Mouse (Mus musculus) midbrain, postnatal 0 days (tissue): ENCODE measurements around the gene Slc7a8. TPM values are rescaled to one million over a fixed set of nuclear protein-coding genes. Genes with fewer than 3 reads are reported as not detected.

Experiments used
- ATAC-seq: fragments of 200-750 bp; cut with Nextera tagmentation; 2 replicates; pipeline ENCODE4 v1.8.0; 2017; ENCODE audit warnings: moderate number of reproducible peaks, mild to moderate bottlenecking, moderate TSS enrichment, moderate library complexity; ENCODE audit not compliant: low FRiP score
- DNase-seq: peaks from one replicate; pipeline ENCODE4 v3.0.0-alpha.2; 2015; ENCODE audit warnings: low spot score
- H3K27ac ChIP-seq: fragments of 300-500 bp; sonication (generic); 2 replicates; pipeline ENCODE4 v1.5.1; 2014; ENCODE audit warnings: low read depth, mild to moderate bottlenecking, low read length, mixed read lengths
- H3K27me3 ChIP-seq: fragments of 300-500 bp; sonication (generic); 2 replicates; pipeline ENCODE4 v1.6.1; 2014; ENCODE audit warnings: low read length, control low read depth, mixed read lengths; ENCODE audit not compliant: insufficient read depth
- H3K36me3 ChIP-seq: fragments of 300-500 bp; sonication (generic); 2 replicates; pipeline ENCODE4 v1.6.1; 2014; ENCODE audit warnings: low read length, control low read depth, mixed read lengths; ENCODE audit not compliant: insufficient read depth
- H3K4me1 ChIP-seq: fragments of 300-500 bp; sonication (generic); 2 replicates; pipeline ENCODE4 v1.6.1; 2014; ENCODE audit warnings: mild to moderate bottlenecking, control low read depth, antibody characterized with exemption, low read length, mixed read lengths; ENCODE audit not compliant: insufficient read depth
- H3K4me2 ChIP-seq: fragments of 300-500 bp; sonication (generic); 2 replicates; pipeline ENCODE4 v1.6.1; 2014; ENCODE audit warnings: low read depth, mild to moderate bottlenecking, low read length, mixed read lengths; ENCODE audit not compliant: poor library complexity, severe bottlenecking
- H3K4me3 ChIP-seq: fragments of 300-500 bp; sonication (generic); 2 replicates; pipeline ENCODE4 v1.5.1; 2014; ENCODE audit warnings: low read depth, mild to moderate bottlenecking, low read length, moderate library complexity
- H3K9ac ChIP-seq: fragments of 300-500 bp; sonication (generic); replicated peaks from 2 replicates; pipeline ENCODE4 v1.6.1; 2014; ENCODE audit warnings: mild to moderate bottlenecking, low read length, moderate library complexity, mixed read lengths; ENCODE audit not compliant: poor library complexity, severe bottlenecking
- H3K9me3 ChIP-seq: fragments of 300-500 bp; sonication (generic); 2 replicates; pipeline ENCODE4 v1.6.1; 2016; ENCODE audit warnings: low read length, control low read depth
- CTCF ChIP-seq: IDR thresholded peaks from 2 replicates; pipeline ENCODE4 v1.5.1; 2016; ENCODE audit warnings: antibody characterized with exemption, mild to moderate bottlenecking
- WGBS: fragments of 180-500 bp; shearing (Covaris S2); extraction: QIAGEN DNeasy Blood & Tissue Kit; methylation state at CpG from one replicate; pipeline ENCODE4 v1.1.7; 2014; 5-methylcytosine and 5-hydroxymethylcytosine counted together
- polyA plus RNA-seq: library from polyadenylated mRNA; unstranded; fragments of >200 nt; fragmentation: Nextera tagmentation; extraction: Ambion mirVana; gene quantifications from 2 replicates; pipeline ENCODE4 v1.2.1, GENCODE M21; 2015
- total RNA-seq: library from RNA; depleted of rRNA; stranded (reverse); fragments of >200 nt; gene quantifications from 2 replicates; pipeline ENCODE4 v1.2.3, GENCODE M21; 2014

Gene Slc7a8
- total and polyA plus RNA-seq, 2 experiments from 2014 or later, result 9.7 to 11.3 TPM

DNA sequence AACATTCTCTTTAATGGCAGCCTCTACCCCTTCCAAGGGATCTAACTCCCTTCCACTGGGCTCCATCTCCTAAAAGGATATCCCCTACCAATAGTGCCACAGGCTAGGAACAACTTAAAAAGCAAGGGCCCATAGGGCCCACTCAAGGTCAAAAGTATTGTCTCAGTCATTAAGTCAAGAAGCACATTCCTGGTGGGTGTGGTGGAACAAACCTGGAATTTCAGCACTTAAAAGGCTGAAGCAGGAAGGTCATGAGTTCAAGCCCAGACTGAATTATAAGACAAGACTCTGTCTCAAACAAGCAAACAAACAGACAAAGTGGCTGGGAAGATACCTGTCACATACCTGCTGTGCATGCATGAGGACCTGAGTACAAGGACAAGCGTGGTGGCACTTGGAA, 14.2 kb upstream of the Slc7a8 start:
- H3K36me3 ChIP-seq, result no peaks in the 10 kb centered on the region
- H3K4me2 ChIP-seq, result no peak overlapping the region
- no peaks in the 10 kb centered on the region for H3K9me3 ChIP-seq
- TF ChIP-seq CTCF, result no peak
- DNase-seq, result no peak
- no peak overlapping the region for H3K4me3 ChIP-seq
- ATAC-seq, result no peak
- 84% methylated on average over 1 of the region's 1 CpGs for WGBS
- H3K9ac ChIP-seq, result no peak overlapping the region
- H3K27ac ChIP-seq, result no peak overlapping the region
- no peaks in the 10 kb centered on the region for H3K27me3 ChIP-seq
- no peaks in the 10 kb centered on the region for H3K4me1 ChIP-seq

DNA sequence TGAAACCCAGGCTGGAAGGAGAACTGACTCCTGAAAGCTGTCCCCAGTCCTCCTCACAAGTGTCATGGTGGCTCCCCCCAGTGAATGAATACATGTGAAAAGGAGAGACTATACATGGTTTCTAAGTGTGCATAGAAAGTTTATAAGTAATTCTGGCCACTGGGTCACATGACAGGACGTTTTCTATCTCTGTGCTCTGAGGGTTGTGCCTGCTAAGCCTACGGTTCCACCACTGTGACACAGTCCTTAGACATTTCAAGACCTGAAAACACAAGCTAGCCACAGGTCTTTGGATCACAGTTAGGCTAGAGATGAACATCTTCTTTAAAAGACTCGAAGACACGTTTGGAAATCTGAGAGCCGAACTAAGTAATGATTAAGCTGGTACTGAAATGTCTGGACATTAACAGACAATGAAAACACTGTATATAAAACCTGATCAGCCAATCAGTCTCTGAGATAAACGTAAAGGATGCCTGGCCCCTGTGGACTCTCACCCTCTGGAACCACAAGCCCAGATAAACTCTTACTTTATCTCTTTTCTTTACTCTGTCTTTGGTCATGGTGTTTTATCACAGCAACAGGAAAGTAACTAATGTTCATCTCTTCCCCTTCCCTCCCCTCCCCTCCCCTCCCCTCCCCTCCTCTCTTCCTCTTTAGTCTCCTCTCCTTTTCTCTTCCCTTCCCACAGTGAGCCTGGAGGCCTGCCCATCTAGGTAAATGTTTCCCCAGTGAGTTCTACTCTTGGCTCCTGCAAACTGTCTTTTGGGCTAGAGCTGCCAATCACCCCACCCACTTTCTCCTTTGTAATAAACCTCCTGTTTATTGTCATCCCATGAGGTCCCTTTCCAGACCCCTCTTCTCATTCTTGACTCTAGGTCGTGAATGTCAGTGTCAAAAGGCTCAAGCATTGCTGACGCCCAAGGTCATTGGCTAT, 12.4 kb upstream of the Slc7a8 start:
- Histone ChIP-seq H3K4me2 (no peak overlapping the region), H3K9me3 (no peaks in the 10 kb centered on the region), H3K36me3 (no peaks in the 10 kb centered on the region), H3K9ac (no peak overlapping the region), H3K4me3 (no peak overlapping the region), H3K27me3 (no peaks in the 10 kb centered on the region), H3K27ac (no peak overlapping the region), H3K4me1 (no peaks in the 10 kb centered on the region)
- WGBS, result 79% methylated on average over 8 of the region's 8 CpGs
- DNase-seq, result no peak
- TF ChIP-seq CTCF, result no peak
- ATAC-seq, result no peak

DNA sequence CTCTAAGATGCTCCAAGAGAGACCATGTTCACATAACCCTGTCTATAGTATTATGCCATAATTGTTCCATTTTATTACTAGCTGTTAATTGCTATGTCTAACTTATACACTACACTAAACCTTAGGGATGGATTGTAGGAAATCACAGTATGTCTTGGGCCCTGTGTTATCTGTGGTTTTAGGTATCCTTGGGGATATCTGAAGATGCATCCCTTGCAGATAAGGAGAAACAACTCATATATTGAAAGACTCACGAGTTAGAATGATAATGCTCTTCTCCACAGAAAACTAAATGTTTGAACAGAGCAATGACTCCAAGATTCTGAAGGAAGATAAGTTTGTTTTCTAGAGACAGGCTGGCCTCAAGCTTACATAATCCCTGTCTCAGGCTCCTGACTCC, 11.6 kb upstream of the Slc7a8 start:
- TF ChIP-seq CTCF, result no peak
- H3K4me1 ChIP-seq, result no peaks in the 10 kb centered on the region
- no peaks in the 10 kb centered on the region for H3K36me3 ChIP-seq
- H3K9ac ChIP-seq, result no peak overlapping the region
- DNase-seq (no peak), ATAC-seq (no peak)
- no peaks in the 10 kb centered on the region for H3K27me3 ChIP-seq
- no peaks in the 10 kb centered on the region for H3K9me3 ChIP-seq
- 76% methylated on average over 1 of the region's 1 CpGs for WGBS
- no peak overlapping the region for H3K4me3 ChIP-seq
- no peak overlapping the region for H3K4me2 ChIP-seq
- H3K27ac ChIP-seq, result no peak overlapping the region

DNA sequence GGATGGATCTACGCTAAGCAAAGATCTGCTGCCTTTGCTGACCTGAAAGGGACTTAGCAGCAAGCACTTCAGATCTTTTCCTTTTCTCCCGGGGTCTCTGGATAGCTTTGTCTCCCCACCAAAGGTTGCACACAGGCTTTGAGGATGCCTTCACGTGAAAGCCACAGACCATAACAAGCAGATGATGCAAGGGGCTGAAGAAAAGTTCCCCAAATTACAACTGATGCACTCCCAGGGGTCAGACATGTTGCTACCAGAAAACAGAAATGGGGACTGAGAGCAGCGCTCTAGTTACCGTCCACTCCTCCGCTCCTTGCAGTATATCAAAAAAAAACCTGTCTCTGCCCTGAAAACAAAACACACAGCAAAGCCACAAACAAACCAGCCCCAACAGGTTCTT, 10.4 kb upstream of the Slc7a8 start:
- no peak for DNase-seq
- Histone ChIP-seq H3K4me3 (no peak overlapping the region), H3K4me1 (no peaks in the 10 kb centered on the region), H3K9me3 (no peaks in the 10 kb centered on the region), H3K27me3 (no peaks in the 10 kb centered on the region), H3K9ac (no peak overlapping the region), H3K27ac (no peak overlapping the region), H3K36me3 (no peaks in the 10 kb centered on the region), H3K4me2 (no peak overlapping the region)
- 77% methylated on average over 6 of the region's 6 CpGs for WGBS
- no peak for TF ChIP-seq CTCF
- no peak for ATAC-seq

DNA sequence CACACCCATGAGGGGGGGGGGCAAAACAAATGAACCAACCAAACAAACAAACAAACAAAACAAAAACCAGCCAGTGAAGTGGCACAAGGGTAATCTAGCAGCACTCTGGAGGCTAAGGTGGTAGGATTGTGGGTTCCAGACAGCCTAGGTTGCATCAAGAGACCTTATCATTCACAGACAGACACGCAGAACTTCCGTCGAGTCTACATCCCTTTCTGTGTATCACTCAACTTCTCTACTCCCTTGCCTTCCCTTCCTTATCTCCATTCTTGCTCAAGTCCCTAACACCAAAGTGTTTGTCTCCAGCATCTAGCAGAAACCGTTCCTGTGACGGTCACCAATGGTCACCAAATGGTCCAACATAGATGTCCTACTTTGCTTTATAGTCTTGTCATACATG, 6.5 kb upstream of the Slc7a8 start:
- Histone ChIP-seq H3K36me3 (no peaks in the 10 kb centered on the region), H3K9ac (no peak overlapping the region), H3K4me3 (no peak overlapping the region), H3K4me1 (no peaks in the 10 kb centered on the region), H3K9me3 (no peaks in the 10 kb centered on the region), H3K4me2 (no peak overlapping the region), H3K27ac (no peak overlapping the region), H3K27me3 (no peaks in the 10 kb centered on the region)
- WGBS, result 89% methylated on average over 5 of the region's 5 CpGs
- ATAC-seq (no peak), DNase-seq (no peak)
- TF ChIP-seq CTCF, result no peak

DNA sequence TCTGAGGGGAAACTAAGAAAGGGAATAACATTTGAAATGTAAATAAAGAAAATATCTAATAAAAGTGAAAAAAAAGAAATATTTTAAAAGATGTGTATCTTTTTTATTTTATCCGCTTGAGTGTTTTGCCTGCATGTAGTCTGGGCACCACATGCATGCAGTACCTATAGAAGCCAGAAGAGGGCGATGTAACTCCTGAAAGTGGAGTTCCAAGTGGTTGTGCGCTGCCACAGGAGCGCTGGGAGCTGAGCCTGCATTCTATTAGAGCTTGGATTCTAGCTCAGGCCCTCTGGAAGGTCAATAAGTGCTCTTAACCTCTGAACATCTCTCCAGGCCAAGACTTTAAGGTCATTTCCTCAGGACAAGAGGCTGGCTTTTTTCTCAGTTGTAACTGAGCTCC, 5.5 kb upstream of the Slc7a8 start:
- TF ChIP-seq CTCF, result peak; percentile 54
- H3K4me2 ChIP-seq, result no peak overlapping the region
- WGBS, result 53% methylated on average over 4 of the region's 4 CpGs
- H3K27me3 ChIP-seq, result no peaks in the 10 kb centered on the region
- H3K4me3 ChIP-seq, result no peak overlapping the region
- H3K36me3 ChIP-seq, result no peaks in the 10 kb centered on the region
- no peak for ATAC-seq
- H3K4me1 ChIP-seq, result no peaks in the 10 kb centered on the region
- DNase-seq, result no peak
- no peak overlapping the region for H3K27ac ChIP-seq
- H3K9me3 ChIP-seq, result no peaks in the 10 kb centered on the region
- no peak overlapping the region for H3K9ac ChIP-seq
